Mouse (Mus musculus): Measurements from ENCODE around the gene Pkd2l1.

GRCm38 (mm10) chr19:44174835-44175234 lies 17.4 kb downstream of the Pkd2l1 start:
- TF ChIP-seq CTCF (IDR thresholded peaks at IDR 0.05; ENCODE audit: low read depth), result no peak
- no peak for TF ChIP-seq EP300 (optimal IDR thresholded peaks at IDR 0.05)

Data from stomach, postnatal 0 days (tissue).